Mouse (Mus musculus): ENCODE measurements at regions not wholly inside any gene's neighbourhood (a gene's known extent, or its start where the extent isn't known, plus 50 kb on each side); places are given as distances from the start of the nearest gene placed in this dataset.

DNA sequence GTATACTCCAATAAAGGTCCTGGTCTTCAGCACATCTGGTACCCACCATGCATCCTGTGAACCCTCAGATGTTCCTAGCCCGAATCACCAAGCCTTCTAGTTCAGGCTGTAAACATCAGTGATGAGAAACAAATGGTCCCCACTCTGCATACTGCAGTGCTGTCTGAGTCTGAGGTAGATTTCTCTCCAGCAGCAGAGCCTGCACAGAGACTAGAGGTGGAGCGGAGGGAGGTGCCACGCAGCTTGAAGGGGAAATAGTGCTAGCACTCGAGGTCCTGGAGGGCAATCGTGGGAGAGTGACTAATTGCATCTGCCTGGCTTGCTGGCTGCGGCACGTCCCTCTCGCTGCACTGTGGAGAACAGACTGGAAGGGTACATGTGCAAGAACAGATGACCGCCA, 228.7 kb downstream of the Bcor start:
- no peak overlapping the region for H3K27ac ChIP-seq (ENCODE audit: low read depth, low read length)
- no peak for ATAC-seq (replicated peaks; ENCODE audit: insufficient number of reproducible peaks, low FRiP score, low TSS enrichment)
- no peak overlapping the region for H3K4me2 ChIP-seq
- H3K36me3 ChIP-seq (ENCODE audit: control insufficient read depth, insufficient read depth, low read length): no peaks in the 10 kb centered on the region
- peaks cover 3% of the 10 kb centered on the region; the same call in 1 of the 2 replicates for H3K27me3 ChIP-seq (ENCODE audit: control insufficient read depth, insufficient read depth, low read length)
- 43% methylated on average over 9 of the region's 9 CpGs for WGBS (ENCODE audit: insufficient replicate concordance)
- no peak overlapping the region for H3K4me3 ChIP-seq (ENCODE audit: low read depth, low read length)
- no peak overlapping the region for H3K9ac ChIP-seq (ENCODE audit: low read depth, low read length)
- H3K4me1 ChIP-seq (ENCODE audit: control insufficient read depth, insufficient read depth, low read length): no peaks in the 10 kb centered on the region
- H3K9me3 ChIP-seq (replicated peaks; ENCODE audit: control insufficient read depth, low read length): no peaks in the 10 kb centered on the region

DNA sequence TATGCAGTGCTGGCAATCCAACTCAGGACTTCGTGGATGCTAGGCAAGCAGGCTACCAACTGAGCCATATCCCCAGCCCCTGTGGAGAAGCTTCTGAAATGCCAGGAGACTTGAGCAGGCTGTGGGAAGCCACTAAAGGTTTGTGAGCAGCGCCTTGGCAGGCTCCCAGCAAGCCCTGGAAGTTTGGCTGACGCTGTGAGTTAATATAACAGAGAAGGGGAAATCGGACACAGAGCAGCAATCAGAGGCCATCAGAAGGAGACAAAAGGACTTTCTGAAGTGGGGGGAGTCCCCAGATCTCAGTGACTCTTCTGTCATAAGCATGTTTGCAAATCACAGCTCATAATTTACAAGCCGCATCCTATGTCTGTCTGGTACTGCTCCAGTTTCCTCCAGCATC, 224.8 kb downstream of the Bcor start:
- Histone ChIP-seq H3K36me3 (ENCODE audit: control insufficient read depth, insufficient read depth, low read length) (no peaks in the 10 kb centered on the region), H3K27me3 (ENCODE audit: control insufficient read depth, insufficient read depth, low read length) (0 out of 2 replicates have a peak, but pooled peaks cover 3% of the 10 kb centered on the region), H3K4me3 (ENCODE audit: low read depth, low read length) (no peak overlapping the region), H3K9ac (ENCODE audit: low read depth, low read length) (no peak overlapping the region), H3K9me3 (replicated peaks; ENCODE audit: control insufficient read depth, low read length) (no peaks in the 10 kb centered on the region), H3K27ac (ENCODE audit: low read depth, low read length) (no peak overlapping the region), H3K4me1 (ENCODE audit: control insufficient read depth, insufficient read depth, low read length) (no peaks in the 10 kb centered on the region), H3K4me2 (no peak overlapping the region)
- no peak for ATAC-seq (replicated peaks; ENCODE audit: insufficient number of reproducible peaks, low FRiP score, low TSS enrichment)
- WGBS (ENCODE audit: insufficient replicate concordance): 66% methylated on average over 5 of the region's 5 CpGs

DNA sequence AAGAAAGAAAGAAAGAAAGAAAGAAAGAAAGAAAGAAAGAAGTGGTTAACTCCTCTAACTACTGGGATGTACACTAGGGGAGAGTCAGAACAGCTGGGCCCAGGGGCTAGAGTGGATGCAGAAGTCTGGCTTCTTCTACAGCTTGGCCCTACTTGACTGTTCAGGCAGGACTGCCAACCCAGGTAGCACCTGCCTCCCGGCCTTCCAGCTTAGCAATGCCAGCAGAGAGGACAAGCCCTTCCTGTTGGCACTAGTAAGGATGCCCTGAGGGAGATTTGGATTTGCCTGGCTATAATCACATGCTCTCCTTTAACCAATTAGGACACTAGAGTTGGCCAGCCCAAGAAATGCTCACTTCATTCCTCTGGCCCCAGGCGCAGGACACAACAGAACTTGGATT, 219.9 kb downstream of the Bcor start:
- no peak for ATAC-seq (replicated peaks; ENCODE audit: insufficient number of reproducible peaks, low FRiP score, low TSS enrichment)
- Histone ChIP-seq H3K36me3 (ENCODE audit: control insufficient read depth, insufficient read depth, low read length) (no peaks in the 10 kb centered on the region), H3K4me2 (no peak overlapping the region), H3K9me3 (replicated peaks; ENCODE audit: control insufficient read depth, low read length) (no peaks in the 10 kb centered on the region), H3K27me3 (ENCODE audit: control insufficient read depth, insufficient read depth, low read length) (peaks cover 3% of the 10 kb centered on the region), H3K4me1 (ENCODE audit: control insufficient read depth, insufficient read depth, low read length) (no peaks in the 10 kb centered on the region; the same call in none of the 2 replicates), H3K27ac (ENCODE audit: low read depth, low read length) (no peak overlapping the region), H3K9ac (ENCODE audit: low read depth, low read length) (no peak overlapping the region), H3K4me3 (ENCODE audit: low read depth, low read length) (no peak overlapping the region)
- 93% methylated on average over 2 of the region's 2 CpGs for WGBS (ENCODE audit: insufficient replicate concordance)

DNA sequence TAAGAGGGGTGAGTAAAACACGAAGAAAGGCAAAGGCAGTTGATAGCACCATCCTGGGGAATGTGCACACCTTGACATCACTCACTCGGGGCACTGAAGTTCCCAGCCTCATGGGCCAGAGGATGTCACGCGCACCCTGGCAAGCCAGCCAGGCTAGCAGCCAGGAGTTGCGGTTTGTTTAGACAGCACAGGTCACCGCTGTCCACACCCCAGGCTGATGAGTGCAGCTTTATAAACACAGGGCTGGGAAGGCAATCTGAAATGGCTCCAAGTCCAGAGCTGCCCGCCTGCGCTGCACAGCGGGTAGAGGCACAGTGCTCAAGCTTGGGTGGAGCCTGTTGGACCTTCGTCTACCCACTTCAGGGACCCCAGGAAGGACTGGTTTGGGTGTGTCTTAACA, 216.8 kb downstream of the Bcor start:
- Histone ChIP-seq H3K4me2 (no peak overlapping the region), H3K27me3 (ENCODE audit: control insufficient read depth, insufficient read depth, low read length) (peaks cover 11% of the 10 kb centered on the region), H3K9me3 (replicated peaks; ENCODE audit: control insufficient read depth, low read length) (no peaks in the 10 kb centered on the region), H3K36me3 (ENCODE audit: control insufficient read depth, insufficient read depth, low read length) (no peaks in the 10 kb centered on the region), H3K4me1 (ENCODE audit: control insufficient read depth, insufficient read depth, low read length) (no peaks in the 10 kb centered on the region; the same call in none of the 2 replicates), H3K9ac (ENCODE audit: low read depth, low read length) (no peak overlapping the region), H3K4me3 (ENCODE audit: low read depth, low read length) (no peak overlapping the region), H3K27ac (ENCODE audit: low read depth, low read length) (no peak overlapping the region)
- ATAC-seq (replicated peaks; ENCODE audit: insufficient number of reproducible peaks, low FRiP score, low TSS enrichment): no peak
- WGBS (ENCODE audit: insufficient replicate concordance): 40% methylated on average over 10 of the region's 10 CpGs

DNA sequence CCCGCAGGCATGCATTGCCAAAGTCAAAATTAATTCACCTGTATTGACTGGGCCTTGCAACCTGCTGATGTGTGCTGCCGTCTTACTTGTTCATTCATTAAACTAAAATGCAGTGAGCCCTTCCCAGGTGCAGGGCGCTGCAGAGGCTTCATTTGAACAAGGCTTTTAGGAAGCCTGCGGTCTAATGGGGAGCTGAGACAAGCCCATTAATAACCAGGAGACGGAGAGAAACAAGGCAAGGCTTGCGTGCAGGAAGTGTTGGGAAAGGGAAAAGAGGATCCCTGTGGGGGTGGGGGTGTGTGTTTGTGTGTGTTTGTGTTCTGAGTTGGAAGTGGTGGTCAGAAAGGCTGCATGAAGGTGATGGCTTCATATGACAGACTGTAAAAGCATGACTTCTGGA, 215.6 kb downstream of the Bcor start:
- Histone ChIP-seq H3K27ac (ENCODE audit: low read depth, low read length) (no peak overlapping the region), H3K4me2 (no peak overlapping the region), H3K4me3 (ENCODE audit: low read depth, low read length) (no peak overlapping the region), H3K36me3 (ENCODE audit: control insufficient read depth, insufficient read depth, low read length) (no peaks in the 10 kb centered on the region), H3K9ac (ENCODE audit: low read depth, low read length) (no peak overlapping the region), H3K4me1 (ENCODE audit: control insufficient read depth, insufficient read depth, low read length) (no peaks in the 10 kb centered on the region; the same call in none of the 2 replicates), H3K27me3 (ENCODE audit: control insufficient read depth, insufficient read depth, low read length) (peaks cover 11% of the 10 kb centered on the region), H3K9me3 (replicated peaks; ENCODE audit: control insufficient read depth, low read length) (no peaks in the 10 kb centered on the region)
- 50% methylated on average over 6 of the region's 6 CpGs for WGBS (ENCODE audit: insufficient replicate concordance)
- ATAC-seq (replicated peaks; ENCODE audit: insufficient number of reproducible peaks, low FRiP score, low TSS enrichment): no peak

- WGBS (ENCODE audit: insufficient replicate concordance): 43% methylated on average over 1 of the region's 1 CpGs
- Histone ChIP-seq H3K4me1 (ENCODE audit: control insufficient read depth, insufficient read depth, low read length) (no peaks in the 10 kb centered on the region; the same call in none of the 2 replicates), H3K4me2 (no peak overlapping the region), H3K27me3 (ENCODE audit: control insufficient read depth, insufficient read depth, low read length) (peaks cover 11% of the 10 kb centered on the region), H3K9me3 (replicated peaks; ENCODE audit: control insufficient read depth, low read length) (no peaks in the 10 kb centered on the region), H3K36me3 (ENCODE audit: control insufficient read depth, insufficient read depth, low read length) (no peaks in the 10 kb centered on the region), H3K4me3 (ENCODE audit: low read depth, low read length) (no peak overlapping the region), H3K9ac (ENCODE audit: low read depth, low read length) (no peak overlapping the region), H3K27ac (ENCODE audit: low read depth, low read length) (no peak overlapping the region)
- ATAC-seq (replicated peaks; ENCODE audit: insufficient number of reproducible peaks, low FRiP score, low TSS enrichment): no peak
Observed at GRCm38 (mm10) chrX:11945280-11945679, 214.9 kb downstream of the Bcor start.

DNA sequence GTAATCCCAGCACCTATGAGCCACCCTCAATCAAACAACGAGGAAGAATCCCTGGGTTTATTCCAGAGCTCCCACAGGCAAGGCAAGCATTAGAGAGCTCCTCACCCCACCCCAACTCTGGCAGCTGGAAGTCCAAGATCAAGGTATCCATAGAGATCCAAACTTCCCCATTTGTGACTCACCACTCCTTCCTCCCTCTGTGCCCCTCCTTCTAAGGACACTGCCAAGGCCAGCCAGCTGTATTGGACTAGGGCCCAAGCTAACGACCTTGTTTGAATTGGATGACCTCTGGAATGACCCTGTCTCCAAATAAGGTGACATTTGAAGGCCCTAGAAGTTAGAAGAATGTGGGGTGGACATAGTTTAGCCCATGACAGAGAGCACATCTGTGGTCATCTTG, 208.0 kb downstream of the Bcor start:
- Histone ChIP-seq H3K27ac (ENCODE audit: low read depth, low read length) (no peak overlapping the region), H3K36me3 (ENCODE audit: control insufficient read depth, insufficient read depth, low read length) (no peaks in the 10 kb centered on the region), H3K4me3 (ENCODE audit: low read depth, low read length) (no peak overlapping the region), H3K4me1 (ENCODE audit: control insufficient read depth, insufficient read depth, low read length) (no peaks in the 10 kb centered on the region), H3K27me3 (ENCODE audit: control insufficient read depth, insufficient read depth, low read length) (no peaks in the 10 kb centered on the region; the same call in none of the 2 replicates), H3K4me2 (no peak overlapping the region), H3K9me3 (replicated peaks; ENCODE audit: control insufficient read depth, low read length) (no peaks in the 10 kb centered on the region; the same call in 1 of the 2 replicates), H3K9ac (ENCODE audit: low read depth, low read length) (no peak overlapping the region)
- ATAC-seq (replicated peaks; ENCODE audit: insufficient number of reproducible peaks, low FRiP score, low TSS enrichment): no peak
- WGBS (ENCODE audit: insufficient replicate concordance): 35% methylated on average over 2 of the region's 2 CpGs

DNA sequence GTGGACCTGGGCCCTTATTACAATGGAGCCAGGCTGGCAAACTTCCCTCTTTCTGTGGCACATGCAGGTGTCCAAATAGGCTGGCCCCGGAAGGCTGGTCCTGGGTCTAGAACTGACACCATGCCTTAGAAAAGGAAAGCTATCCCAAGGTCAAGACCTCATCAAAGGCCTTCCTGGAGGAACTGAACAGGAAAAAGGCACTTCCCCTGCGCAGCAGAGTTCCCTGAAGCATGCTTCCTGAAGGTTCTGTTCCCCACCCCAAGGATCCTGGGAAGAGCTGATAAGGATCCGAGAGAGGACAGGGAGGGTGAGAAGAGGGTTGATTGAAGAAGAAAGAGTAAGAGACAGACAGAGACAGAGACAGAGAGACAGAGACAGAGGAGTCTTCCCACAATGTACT, 204.0 kb downstream of the Bcor start:
- H3K27ac ChIP-seq (ENCODE audit: low read depth, low read length): no peak overlapping the region
- no peak overlapping the region for H3K9ac ChIP-seq (ENCODE audit: low read depth, low read length)
- H3K9me3 ChIP-seq (replicated peaks; ENCODE audit: control insufficient read depth, low read length): no peaks in the 10 kb centered on the region
- H3K4me1 ChIP-seq (ENCODE audit: control insufficient read depth, insufficient read depth, low read length): no peaks in the 10 kb centered on the region
- H3K36me3 ChIP-seq (ENCODE audit: control insufficient read depth, insufficient read depth, low read length): no peaks in the 10 kb centered on the region
- no peak for ATAC-seq (replicated peaks; ENCODE audit: insufficient number of reproducible peaks, low FRiP score, low TSS enrichment)
- no peak overlapping the region for H3K4me3 ChIP-seq (ENCODE audit: low read depth, low read length)
- WGBS (ENCODE audit: insufficient replicate concordance): 68% methylated on average over 3 of the region's 3 CpGs
- no peaks in the 10 kb centered on the region; the same call in 1 of the 2 replicates for H3K27me3 ChIP-seq (ENCODE audit: control insufficient read depth, insufficient read depth, low read length)
- H3K4me2 ChIP-seq: no peak overlapping the region

DNA sequence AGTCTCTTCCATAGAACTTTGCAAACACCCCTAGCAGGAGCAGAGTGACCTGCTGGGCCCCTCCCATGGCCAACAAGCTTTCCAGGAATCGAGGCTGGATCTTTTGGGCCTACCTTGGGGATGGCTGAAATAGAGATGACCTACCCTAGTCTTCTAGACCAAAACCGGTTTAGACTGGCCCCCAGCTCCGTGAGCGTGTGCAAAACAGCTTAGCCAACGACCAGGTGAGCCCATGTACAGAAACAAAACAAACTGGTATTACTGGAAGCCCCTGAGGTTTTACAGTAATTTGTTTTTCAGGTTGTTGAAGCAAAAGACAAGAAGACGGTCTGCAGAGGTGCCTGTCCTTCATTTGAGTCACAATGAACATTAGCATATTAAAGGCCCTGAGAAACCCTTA, 203.1 kb downstream of the Bcor start:
- ATAC-seq (replicated peaks; ENCODE audit: insufficient number of reproducible peaks, low FRiP score, low TSS enrichment): no peak
- 52% methylated on average over 6 of the region's 6 CpGs for WGBS (ENCODE audit: insufficient replicate concordance)
- Histone ChIP-seq H3K27ac (ENCODE audit: low read depth, low read length) (no peak overlapping the region), H3K4me3 (ENCODE audit: low read depth, low read length) (no peak overlapping the region), H3K9ac (ENCODE audit: low read depth, low read length) (no peak overlapping the region), H3K27me3 (ENCODE audit: control insufficient read depth, insufficient read depth, low read length) (peaks cover 2% of the 10 kb centered on the region; the same call in 1 of the 2 replicates), H3K4me1 (ENCODE audit: control insufficient read depth, insufficient read depth, low read length) (no peaks in the 10 kb centered on the region), H3K36me3 (ENCODE audit: control insufficient read depth, insufficient read depth, low read length) (no peaks in the 10 kb centered on the region), H3K9me3 (replicated peaks; ENCODE audit: control insufficient read depth, low read length) (no peaks in the 10 kb centered on the region), H3K4me2 (no peak overlapping the region)
